Mouse (Mus musculus): ENCODE data around the gene Khdc3.
"Not testable (repeated sequence)": the region's sequence is repeated elsewhere in the genome, so short reads cannot be mapped to it uniquely, and the experiment has no call there.

Gene Khdc3

GRCm38 (mm10) chr9:73102181-73102580 lies 545 bp downstream of the Khdc3 start, which contains the start of gene Gm20509:
Gene Gm20509, plus strand, starts transcription at chr9:73102470.
- DNase-seq (ENCODE audit: low spot score): no peak

GRCm38 (mm10) chr9:73103159-73103879 lies 1.7 kb downstream of the Khdc3 start:
- DNase-seq (ENCODE audit: low spot score): peak; percentile 26

GRCm38 (mm10) chr9:73103880-73104198 lies 2.2 kb downstream of the Khdc3 start:
- DNase-seq (ENCODE audit: low spot score): no peak

- DNase-seq (ENCODE audit: low spot score): no peak
Measured at GRCm38 (mm10) chr9:73105141-73105540, 3.5 kb downstream of the Khdc3 start.

- DNase-seq (ENCODE audit: low spot score): no peak
Measured at GRCm38 (mm10) chr9:73105771-73106170, 4.1 kb downstream of the Khdc3 start.

- DNase-seq (ENCODE audit: low spot score): peak; percentile 89
Measured at GRCm38 (mm10) chr9:73112919-73113906, 11.6 kb downstream of the Khdc3 start, which contains the start of gene Rsl24d1. Gene Rsl24d1, plus strand, starts transcription at chr9:73113426.

- not testable (repeated sequence) for DNase-seq (ENCODE audit: low spot score)
Measured at GRCm38 (mm10) chr9:73116704-73117103, 15.1 kb downstream of the Khdc3 start.

GRCm38 (mm10) chr9:73118012-73118411 lies 16.4 kb downstream of the Khdc3 start:
- DNase-seq (ENCODE audit: low spot score): no peak

- no peak for DNase-seq (ENCODE audit: low spot score)
Measured at GRCm38 (mm10) chr9:73121735-73122134, 20.1 kb downstream of the Khdc3 start.

GRCm38 (mm10) chr9:73125043-73125570 lies 23.5 kb downstream of the Khdc3 start:
- no peak for DNase-seq (ENCODE audit: low spot score)

GRCm38 (mm10) chr9:73127457-73127856 lies 25.8 kb downstream of the Khdc3 start:
- no peak for DNase-seq (ENCODE audit: low spot score)

GRCm38 (mm10) chr9:73129875-73130274 lies 28.2 kb downstream of the Khdc3 start:
- DNase-seq (ENCODE audit: low spot score): no peak

GRCm38 (mm10) chr9:73130529-73130928 lies 28.9 kb downstream of the Khdc3 start:
- no peak for DNase-seq (ENCODE audit: low spot score)

GRCm38 (mm10) chr9:73137341-73137886 lies 35.8 kb downstream of the Khdc3 start:
- no peak for DNase-seq (ENCODE audit: low spot score)
